Mouse (Mus musculus) testis, adult 2 months (tissue): ENCODE measurements around the gene Dnajc5.

ENCODE experiments used
- CTCF ChIP-seq: fragments of 200-500 bp; IDR thresholded peaks from 2 replicates; pipeline ENCODE4 v1.5.1; 2012; ENCODE audit warnings: low read depth, mild to moderate bottlenecking, inconsistent platforms, low read length, moderate library complexity; ENCODE audit not compliant: control insufficient read depth, insufficient read depth, insufficient replicate concordance
- POLR2A ChIP-seq: fragments of 200-500 bp; IDR thresholded peaks from 2 replicates; pipeline ENCODE4 v1.6.1; 2012; ENCODE audit warnings: low read depth, mild to moderate bottlenecking, inconsistent platforms, low read length, moderate library complexity; ENCODE audit not compliant: control insufficient read depth

DNA sequence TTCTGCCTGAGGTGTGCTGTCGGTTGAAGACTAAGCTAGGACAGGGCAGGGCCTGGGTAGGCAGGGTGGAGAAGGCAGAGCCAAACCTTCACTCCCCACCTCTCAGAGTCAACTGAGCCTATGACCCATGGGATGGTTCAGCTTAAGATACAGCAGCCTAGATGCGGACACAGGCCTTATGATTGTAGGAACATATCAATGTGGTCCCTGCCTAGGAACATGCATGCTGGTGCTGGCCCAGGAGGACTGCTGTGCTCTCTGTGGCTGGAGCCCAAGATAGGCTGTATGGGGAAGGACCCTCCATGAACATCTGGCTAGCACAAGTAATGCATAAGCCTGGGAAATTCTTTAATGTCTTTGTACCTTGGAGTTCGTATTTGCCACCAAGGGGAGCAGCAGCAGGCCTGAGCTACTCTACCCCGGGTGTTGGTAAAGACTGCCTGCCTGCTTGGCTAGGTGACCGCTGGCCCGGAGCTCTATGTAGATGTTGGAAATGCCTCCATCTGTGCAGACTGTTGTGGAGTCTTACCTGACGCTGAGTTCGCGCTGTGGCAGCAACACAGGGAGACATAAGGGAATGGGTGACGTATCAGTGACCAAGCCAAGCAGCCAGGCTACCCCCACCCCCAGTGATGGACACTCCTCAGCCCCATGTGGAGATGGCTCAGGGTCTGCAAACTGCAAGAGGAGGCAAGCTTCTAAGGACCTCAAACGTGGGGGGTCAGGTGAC lies 51.8 kb downstream of the Dnajc5 start:
- 0 out of 2 replicates have a peak, but pooled peaks have one; percentile 4 for TF ChIP-seq CTCF
- TF ChIP-seq POLR2A: no peak
